In the genomic region with DNA sequence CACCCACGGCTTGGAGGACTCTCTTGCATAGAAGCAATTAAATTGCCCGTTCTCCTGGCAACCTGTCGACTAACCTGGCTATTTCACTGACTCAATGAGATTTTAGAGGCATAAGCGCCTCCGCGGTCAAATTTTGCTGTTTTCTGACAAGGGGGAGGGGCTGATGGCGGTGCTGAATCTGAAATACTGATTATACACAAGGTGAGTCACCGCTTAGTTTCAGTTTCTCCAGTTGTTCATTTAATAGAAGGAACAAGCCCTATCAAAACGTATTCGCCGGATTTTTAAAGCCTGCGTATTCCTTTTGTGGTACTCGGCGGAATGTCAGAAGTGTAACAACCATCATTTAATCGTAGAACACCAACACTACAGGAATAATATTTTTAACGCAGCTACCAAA, we compare ENCODE assay signal across 8 mouse cellular contexts. TPM values are rescaled to one million over a fixed set of nuclear protein-coding genes. Genes with fewer than 3 reads are reported as not detected.
DNase-seq lines count a peak whose midpoint lies in the region; ATAC-seq and TF ChIP-seq lines count a peak whose summit lies in the region.

No protein-coding gene starts in this region.

- H3K9me3 ChIP-seq in heart, postnatal 0 days (replicated peaks; ENCODE audit: control insufficient read depth, low read length) = no peaks in the 10 kb centered on the region
- H3K9me3 ChIP-seq in limb, embryonic 14.5 days (ENCODE audit: control insufficient read depth, low read length) = no peaks in the 10 kb centered on the region
- no peaks in the 10 kb centered on the region for H3K9me3 ChIP-seq in neural tube, embryonic 12.5 days

- DNase-seq in gastrocnemius, adult 2 months = no peak
- DNase-seq in gastrocnemius, postnatal 4 days (ENCODE audit: low spot score in 2 of 2) = no peak
- no peak for DNase-seq in heart, postnatal 0 days (ENCODE audit: low spot score)
- DNase-seq in limb, embryonic 14.5 days (ENCODE audit: low spot score) = peak; percentile 29
- no peak for DNase-seq in gastrocnemius, postnatal 14 days

- peak overlapping the region; percentile 86 for H3K4me3 ChIP-seq in gastrocnemius, adult 2 months
- peak overlapping the region; percentile 86 for H3K4me3 ChIP-seq in C2C12 (ENCODE audit: insufficient read depth, poor library complexity, severe bottlenecking)
- H3K4me3 ChIP-seq in bone marrow, adult 2 months (replicated peaks; ENCODE audit: control insufficient read depth, low read depth, low read length) = peak overlapping the region; percentile 82
- H3K4me3 ChIP-seq in heart, postnatal 0 days (ENCODE audit: low read depth, low read length) = peak overlapping the region; percentile 93
- H3K4me3 ChIP-seq in limb, embryonic 14.5 days (replicated peaks; ENCODE audit: low read length) = peak overlapping the region; percentile 91
- peak overlapping the region; percentile 91 for H3K4me3 ChIP-seq in neural tube, embryonic 12.5 days

- intact Hi-C loops in gastrocnemius, adult 2 months (cut with DNase I) = no loop called here
- intact Hi-C loops in gastrocnemius, postnatal 14 days (cut with DNase I; ENCODE audit: low total_unique reads) = no loop called here

- peak overlapping the region; percentile 85 for H3K4me2 ChIP-seq in heart, postnatal 0 days (ENCODE audit: low read depth, low read length)
- peak overlapping the region; percentile 88 for H3K4me2 ChIP-seq in limb, embryonic 14.5 days (replicated peaks; ENCODE audit: low read depth, low read length, severe bottlenecking)
- peak overlapping the region; percentile 92 for H3K4me2 ChIP-seq in neural tube, embryonic 12.5 days (replicated peaks)

- peaks cover 9% of the 10 kb centered on the region for H3K36me3 ChIP-seq in C2C12 (ENCODE audit: control insufficient read depth, insufficient read depth)
- H3K36me3 ChIP-seq in heart, postnatal 0 days (replicated peaks; ENCODE audit: control insufficient read depth, insufficient read depth, low read length) = peaks cover 5% of the 10 kb centered on the region
- H3K36me3 ChIP-seq in limb, embryonic 14.5 days (ENCODE audit: control insufficient read depth, insufficient read depth, low read length) = peaks cover 6% of the 10 kb centered on the region
- H3K36me3 ChIP-seq in neural tube, embryonic 12.5 days = peaks cover 3% of the 10 kb centered on the region; the same call in 1 of the 2 replicates

- TF ChIP-seq CTCF in gastrocnemius, adult 2 months (IDR thresholded peaks at IDR 0.05) = no peak
- TF ChIP-seq CTCF in C2C12 (IDR thresholded peaks at IDR 0.05; ENCODE audit: control insufficient read depth, insufficient read depth, insufficient read length) = no peak
- TF ChIP-seq CTCF in bone marrow, adult 2 months (IDR thresholded peaks at IDR 0.05; ENCODE audit: control insufficient read depth, insufficient read depth, low read length) = no peak
- no peak for TF ChIP-seq CTCF in heart, postnatal 0 days (IDR thresholded peaks at IDR 0.05; ENCODE audit: low read depth)

- H3K27ac ChIP-seq in gastrocnemius, adult 2 months = peak overlapping the region; percentile 92
- peak overlapping the region; percentile 92; the same call in 1 of the 2 replicates for H3K27ac ChIP-seq in bone marrow, adult 2 months (ENCODE audit: control insufficient read depth, insufficient read depth, low read depth, low read length, poor library complexity)
- peak overlapping the region; percentile 90 for H3K27ac ChIP-seq in heart, postnatal 0 days (ENCODE audit: low read depth)
- H3K27ac ChIP-seq in limb, embryonic 14.5 days (replicated peaks; ENCODE audit: low read depth, low read length) = peak overlapping the region; percentile 90; the same call in 1 of the 2 replicates
- peak overlapping the region; percentile 86; the same call in 1 of the 2 replicates for H3K27ac ChIP-seq in neural tube, embryonic 12.5 days

- peaks cover 59% of the 10 kb centered on the region for H3K79me2 ChIP-seq in C2C12 (ENCODE audit: control insufficient read depth, insufficient read depth)

- peak overlapping the region; percentile 95 for H3ac ChIP-seq in C2C12 (ENCODE audit: control insufficient read depth, insufficient read length, low read depth)

- peaks cover 4% of the 10 kb centered on the region; the same call in 1 of the 2 replicates for H3K4me1 ChIP-seq in bone marrow, adult 2 months (ENCODE audit: control insufficient read depth, insufficient read depth, low read length)
- peaks cover 15% of the 10 kb centered on the region for H3K4me1 ChIP-seq in heart, postnatal 0 days (ENCODE audit: control insufficient read depth, insufficient read depth)
- H3K4me1 ChIP-seq in limb, embryonic 14.5 days (ENCODE audit: control insufficient read depth, insufficient read depth, low read length) = peaks cover 30% of the 10 kb centered on the region
- peaks cover 26% of the 10 kb centered on the region for H3K4me1 ChIP-seq in neural tube, embryonic 12.5 days

- no peak for TF ChIP-seq EP300 in heart, postnatal 0 days (IDR thresholded peaks at IDR 0.05; ENCODE audit: low read depth)

- peak overlapping the region; percentile 83 for H3K9ac ChIP-seq in heart, postnatal 0 days (replicated peaks; ENCODE audit: low read depth, low read length)
- peak overlapping the region; percentile 91 for H3K9ac ChIP-seq in limb, embryonic 14.5 days (ENCODE audit: low read depth, low read length, severe bottlenecking)
- peak overlapping the region; percentile 95 for H3K9ac ChIP-seq in neural tube, embryonic 12.5 days

- H3K27me3 ChIP-seq in C2C12 (ENCODE audit: control insufficient read depth, insufficient read depth, insufficient read length) = no peaks in the 10 kb centered on the region
- no peaks in the 10 kb centered on the region for H3K27me3 ChIP-seq in heart, postnatal 0 days (ENCODE audit: control insufficient read depth, insufficient read depth, low read length)
- no peaks in the 10 kb centered on the region for H3K27me3 ChIP-seq in limb, embryonic 14.5 days (ENCODE audit: control insufficient read depth, insufficient read depth, low read length)
- H3K27me3 ChIP-seq in neural tube, embryonic 12.5 days (replicated peaks) = no peaks in the 10 kb centered on the region

- no peak for ATAC-seq in heart, postnatal 0 days (ENCODE audit: insufficient read depth, low read depth)
- no peak for ATAC-seq in limb, embryonic 14.5 days (ENCODE audit: low FRiP score, low read depth)
- no peak for ATAC-seq in neural tube, embryonic 12.5 days (ENCODE audit: low FRiP score, low read depth)

- TF ChIP-seq POLR2A in bone marrow, adult 2 months (IDR thresholded peaks at IDR 0.05; ENCODE audit: borderline replicate concordance, control insufficient read depth, low read depth, low read length) = no peak
- TF ChIP-seq POLR2A in limb, embryonic 14.5 days (IDR thresholded peaks at IDR 0.05; ENCODE audit: borderline replicate concordance, extremely low read depth, insufficient read depth, insufficient read length) = no peak

- WGBS in bone marrow, adult 2 months = under 1% methylated on average over 16 of the region's 16 CpGs
- WGBS in heart, postnatal 0 days = under 1% methylated on average over 16 of the region's 16 CpGs
- WGBS in limb, embryonic 14.5 days = under 1% methylated on average over 16 of the region's 16 CpGs
- 2% methylated on average over 16 of the region's 16 CpGs for WGBS in neural tube, embryonic 12.5 days

- peaks cover 52% of the 10 kb centered on the region for H3K79me3 ChIP-seq in C2C12 (ENCODE audit: low read depth)

TF ChIP-seq in C2C12, 6 proteins besides CTCF, POLR2A, EP300 and RAD21:
- TF ChIP-seq FOSL1 (IDR thresholded peaks at IDR 0.05; ENCODE audit: insufficient read depth, low read length, poor library complexity, severe bottlenecking) (no peak), MYOG (IDR thresholded peaks at IDR 0.05; ENCODE audit: control insufficient read depth, extremely low read depth, insufficient read length) (no peak), MAX (IDR thresholded peaks at IDR 0.05) (no peak), CEBPB (IDR thresholded peaks at IDR 0.05; ENCODE audit: low read depth) (no peak), USF1 (IDR thresholded peaks at IDR 0.05; ENCODE audit: low read depth) (no peak), MYOD1 (IDR thresholded peaks at IDR 0.05; ENCODE audit: control insufficient read depth, insufficient read length, low read depth) (no peak)

RNA-seq across cellular contexts. Expression of gene N4bp1, which starts 1.0 kb away (rescaled TPM):
- 10 to 100 TPM; 16.6 to 18.2 TPM for total RNA-seq in gastrocnemius, adult 2 months (2021)
- total RNA-seq in gastrocnemius, postnatal 4 days (2021) = 10 to 100 TPM; 24.9 to 25.0 TPM
- 6.4 TPM for polyA plus RNA-seq in C2C12 (2012; fragmentation: generic; extraction: Trizol)
- polyA plus RNA-seq in bone marrow, adult 2 months (2011; ENCODE audit: insufficient read depth, insufficient read length, low replicate concordance, missing spikeins) = 6.9 and 12.7 TPM in 2 replicates
- 7.6 and 9.1 TPM in 2 replicates for total RNA-seq in heart, postnatal 0 days (2014; rRNA removed; ENCODE audit: low replicate concordance)
- polyA plus RNA-seq in heart, postnatal 0 days (2015; fragmentation: Nextera tagmentation; extraction: Ambion mirVana) = 3.5 and 3.8 TPM in 2 replicates
- 20.3 and 23.3 TPM in 2 replicates for polyA plus RNA-seq in limb, embryonic 14.5 days (2012; rRNA removed)
- polyA plus RNA-seq in limb, embryonic 14.5 days (2014; fragmentation: Nextera tagmentation; extraction: Ambion mirVana) = 11.8 and 12.1 TPM in 2 replicates
- 11.0 and 11.9 TPM in 2 replicates for polyA plus RNA-seq in neural tube, embryonic 12.5 days (2016; fragmentation: Nextera tagmentation; extraction: Ambion mirVana)
- total RNA-seq in gastrocnemius, postnatal 14 days (2021) = 10 to 100 TPM; 13.0 to 14.6 TPM
